Mouse (Mus musculus) frontal cortex, postnatal 36 days (tissue): Measurements from ENCODE around the gene Smpd1.

Experiments used
- DNase-seq, 2 experiments: peaks; one replicate each; pipeline ENCODE4 v3.0.0; 2022; ENCODE audit warnings: low spot score in 2 of 2

Smpd1 gene

DNA sequence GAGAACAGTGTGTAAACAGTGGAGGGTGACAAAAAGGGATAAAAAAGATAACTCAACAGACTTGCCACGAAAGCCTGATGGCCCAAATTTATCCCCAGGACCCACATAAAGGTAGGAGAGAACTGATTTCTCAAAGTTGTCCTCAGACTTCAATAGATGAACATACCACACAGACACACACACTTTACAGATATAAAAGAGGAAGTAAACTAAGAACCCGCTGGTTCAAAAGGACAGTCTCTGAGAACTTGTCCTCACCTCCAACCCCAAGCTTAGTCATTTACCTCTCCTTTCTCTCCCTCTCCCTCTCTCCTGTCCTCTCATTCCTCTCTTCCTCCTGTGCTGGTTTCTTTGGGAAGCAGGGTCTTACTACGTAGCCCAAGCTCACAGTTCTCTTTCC lies 8.2 kb downstream of the Smpd1 start:
- DNase-seq = no peak

DNA sequence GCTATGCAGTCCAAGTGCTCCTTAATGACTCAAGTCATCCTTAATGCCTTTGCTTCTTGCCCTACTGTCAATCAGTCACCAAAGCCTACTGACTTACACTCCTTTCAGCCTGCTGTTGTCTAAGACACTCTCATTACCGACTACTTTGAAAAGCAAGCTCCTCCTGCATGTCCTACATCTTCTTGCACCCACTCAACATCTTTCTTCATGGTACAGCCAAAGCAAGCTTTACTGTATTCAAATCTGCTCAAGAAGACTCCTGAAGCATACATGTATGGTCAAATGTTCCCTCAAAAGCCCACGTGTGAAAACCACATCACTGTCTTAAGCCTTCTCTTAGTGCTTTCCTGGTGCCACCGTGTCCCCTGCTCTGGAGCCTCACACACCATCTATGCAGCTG lies 9.2 kb downstream of the Smpd1 start:
- no peak for DNase-seq

DNA sequence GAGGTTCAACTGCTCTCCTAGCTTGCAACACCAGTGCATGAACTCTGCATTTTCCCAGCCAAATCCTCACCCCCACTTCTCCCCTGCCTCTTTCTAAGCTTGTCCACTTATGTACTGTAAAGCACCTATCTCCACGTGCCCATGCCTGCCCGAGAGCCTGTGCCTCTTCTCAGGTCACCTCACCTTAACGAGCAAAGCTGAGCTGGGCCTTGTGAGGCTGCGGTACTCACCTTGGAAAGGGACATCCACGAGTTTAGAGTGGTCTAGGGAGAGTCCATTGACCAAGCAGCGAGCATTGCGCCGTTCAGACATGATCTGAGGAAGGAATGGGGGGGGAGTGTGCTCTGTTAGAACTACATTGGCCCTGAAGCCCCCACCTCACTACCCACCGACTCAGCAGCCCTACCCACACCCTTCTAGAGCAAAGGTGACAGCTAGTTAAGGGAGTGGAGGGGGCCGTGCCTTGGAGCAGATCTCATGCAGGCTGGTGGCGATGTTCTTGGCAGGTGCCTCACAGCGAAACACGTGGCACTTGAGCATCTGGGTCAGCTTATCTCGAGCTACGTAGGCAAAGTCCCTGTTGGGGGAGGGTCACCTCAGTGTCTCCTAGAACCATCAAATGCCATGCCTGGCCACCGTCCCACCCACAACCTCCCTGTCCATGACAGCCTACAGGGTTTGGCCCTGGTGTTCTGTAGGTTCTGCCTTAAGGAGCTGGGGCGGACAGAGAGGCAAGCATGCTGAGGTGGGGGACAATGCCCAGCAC lies 11.1 kb downstream of the Smpd1 start:
- DNase-seq = peak in 1 of 2 experiments; percentile 37

DNA sequence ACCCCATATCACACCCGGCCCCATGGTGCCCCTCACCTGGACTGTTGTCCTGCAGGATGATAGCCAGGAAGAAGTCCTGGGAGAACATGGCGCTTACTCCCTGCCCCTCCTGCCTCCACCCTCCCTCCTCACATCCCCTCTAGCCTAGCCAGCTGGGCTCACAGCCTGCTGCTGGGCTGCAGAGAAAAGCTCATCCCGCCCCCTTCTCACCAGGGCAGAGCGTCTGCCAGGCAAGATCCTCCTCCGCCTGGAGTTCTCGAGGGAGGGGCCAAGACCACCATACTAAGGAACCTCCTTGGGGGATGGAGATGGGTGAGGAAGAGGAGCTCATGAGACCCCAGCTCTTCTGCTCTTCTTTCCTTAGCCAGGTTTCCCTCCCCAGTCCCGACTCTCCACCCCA lies 14.4 kb downstream of the Smpd1 start:
- peak; percentile 80 to 83 for DNase-seq

DNA sequence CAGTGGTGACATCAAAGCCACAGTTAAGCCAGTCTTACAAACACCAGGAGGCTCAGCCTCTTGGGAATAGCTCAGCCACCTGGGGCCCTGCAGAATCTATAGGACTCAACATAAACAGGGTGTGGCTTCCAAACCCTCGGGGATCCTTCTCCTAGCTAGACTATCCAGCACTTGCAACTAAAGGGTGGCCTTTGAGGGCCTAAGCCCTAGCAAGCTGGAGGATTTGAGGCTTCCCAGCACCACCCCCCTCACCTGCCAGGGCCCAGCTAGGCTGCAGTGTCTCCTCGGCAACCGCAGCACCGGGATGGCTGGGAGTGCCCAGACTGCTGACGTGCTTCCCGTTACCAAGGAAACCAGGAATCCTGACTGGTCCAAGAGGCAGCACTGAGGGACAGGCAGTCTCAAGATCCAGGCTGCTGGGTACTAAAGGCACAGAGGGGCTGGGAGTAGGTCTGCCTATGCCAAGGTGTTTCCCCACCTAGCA lies 14.9 kb downstream of the Smpd1 start:
- peak; percentile 86 to 93 for DNase-seq

DNA sequence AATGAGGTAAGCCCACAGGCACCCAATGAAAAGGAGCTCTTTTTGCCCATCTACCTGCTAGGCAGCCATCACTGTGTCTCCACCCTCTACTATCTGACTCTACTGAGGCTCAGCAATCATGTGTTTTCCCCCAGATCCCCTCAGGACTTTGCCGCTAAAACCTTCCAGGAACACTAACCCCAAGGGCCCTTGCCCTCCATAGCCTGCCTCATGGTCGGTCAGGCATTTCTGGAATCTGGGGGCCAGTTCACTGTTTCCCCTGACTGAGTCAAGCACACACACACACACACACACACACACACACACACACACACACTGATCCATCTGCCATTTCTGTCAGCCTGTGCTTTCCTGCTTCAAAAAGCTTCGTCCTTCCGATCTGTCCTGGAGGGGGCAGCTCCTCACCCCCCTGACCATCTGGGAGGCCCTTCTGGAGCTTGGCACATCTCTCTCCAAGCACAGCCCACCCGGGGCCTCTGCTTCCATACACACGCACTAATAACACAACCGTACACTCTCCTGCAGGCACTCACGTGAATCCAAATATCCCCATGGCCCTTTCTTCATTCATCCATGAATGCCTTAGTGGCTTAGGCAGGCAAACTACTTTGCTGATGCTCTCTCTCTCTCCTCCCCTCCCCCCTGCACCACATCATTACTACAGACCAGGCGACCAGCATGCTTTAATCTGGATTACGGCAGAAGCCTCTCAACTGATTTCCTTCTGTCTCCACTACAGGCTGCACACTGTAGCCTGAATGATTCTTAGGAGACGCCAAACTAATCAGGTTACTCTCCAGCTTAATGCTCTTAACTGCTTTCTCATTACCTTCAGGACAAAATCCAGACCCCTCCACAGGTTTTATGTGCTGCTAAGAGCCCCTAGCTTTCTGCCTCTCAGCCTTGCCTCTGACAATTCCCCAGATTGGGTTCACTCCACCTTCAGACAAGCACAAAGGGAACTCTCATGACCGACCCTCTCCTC lies 15.6 kb downstream of the Smpd1 start:
- DNase-seq = peak in 1 of 2 experiments; percentile 35

DNA sequence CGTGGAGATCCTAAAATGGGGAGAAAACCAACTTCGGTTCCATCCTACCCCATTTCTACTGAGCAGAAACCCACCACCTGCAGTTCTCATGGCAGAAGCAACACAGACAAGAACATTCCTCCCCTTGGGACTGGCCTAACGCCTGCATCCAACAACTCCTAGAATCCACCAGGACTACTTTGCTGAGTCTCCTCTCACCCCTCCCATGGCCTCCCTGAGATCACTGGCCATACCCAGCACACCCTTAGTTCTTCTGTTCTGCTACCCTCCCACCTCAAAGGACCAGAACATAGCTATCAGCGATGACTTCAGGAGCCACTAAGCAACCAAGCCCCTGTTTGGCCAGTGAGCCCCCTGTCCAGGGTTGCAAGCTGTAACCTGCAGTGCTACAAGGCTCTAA lies 16.6 kb downstream of the Smpd1 start:
- no peak for DNase-seq

DNA sequence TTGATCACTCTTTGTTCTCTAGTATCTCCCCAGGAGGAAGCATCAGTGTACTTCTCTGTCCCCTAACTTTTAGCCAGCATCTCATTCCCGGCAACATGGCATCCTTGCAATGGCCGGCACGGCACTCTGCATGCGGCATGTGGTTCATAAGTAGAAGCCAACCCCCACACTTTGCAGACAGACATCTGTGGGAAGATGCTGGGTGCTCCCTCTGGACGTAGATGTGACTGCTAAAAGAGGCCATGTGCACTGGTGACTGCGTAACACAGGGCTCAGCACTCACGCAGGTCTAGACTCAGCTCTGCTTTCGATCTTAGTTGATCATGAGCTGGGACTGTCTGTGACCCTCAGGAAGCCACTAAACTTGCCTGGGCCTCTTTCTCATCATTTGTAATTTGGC lies 18.8 kb downstream of the Smpd1 start:
- peak in 1 of 2 experiments; percentile 24 for DNase-seq

DNA sequence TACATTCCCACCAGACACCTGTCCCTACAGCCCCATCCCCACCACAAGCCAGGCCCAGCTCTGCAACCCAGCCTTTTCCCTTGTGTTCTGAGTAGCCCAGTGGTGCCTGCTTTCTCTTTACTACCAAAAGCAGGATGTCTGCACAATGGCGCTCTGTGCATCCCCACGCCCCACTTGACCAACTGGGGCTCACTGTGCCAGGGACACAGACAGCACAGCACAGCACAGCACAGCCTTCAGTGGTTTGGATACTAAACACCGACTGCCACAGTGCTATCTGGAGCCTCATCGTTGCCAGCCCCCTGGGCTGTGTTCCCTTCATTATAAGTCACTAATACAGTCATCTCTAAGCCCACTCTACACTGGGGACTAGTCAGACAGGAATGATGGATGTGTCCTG lies 20.4 kb downstream of the Smpd1 start:
- DNase-seq = no peak

DNA sequence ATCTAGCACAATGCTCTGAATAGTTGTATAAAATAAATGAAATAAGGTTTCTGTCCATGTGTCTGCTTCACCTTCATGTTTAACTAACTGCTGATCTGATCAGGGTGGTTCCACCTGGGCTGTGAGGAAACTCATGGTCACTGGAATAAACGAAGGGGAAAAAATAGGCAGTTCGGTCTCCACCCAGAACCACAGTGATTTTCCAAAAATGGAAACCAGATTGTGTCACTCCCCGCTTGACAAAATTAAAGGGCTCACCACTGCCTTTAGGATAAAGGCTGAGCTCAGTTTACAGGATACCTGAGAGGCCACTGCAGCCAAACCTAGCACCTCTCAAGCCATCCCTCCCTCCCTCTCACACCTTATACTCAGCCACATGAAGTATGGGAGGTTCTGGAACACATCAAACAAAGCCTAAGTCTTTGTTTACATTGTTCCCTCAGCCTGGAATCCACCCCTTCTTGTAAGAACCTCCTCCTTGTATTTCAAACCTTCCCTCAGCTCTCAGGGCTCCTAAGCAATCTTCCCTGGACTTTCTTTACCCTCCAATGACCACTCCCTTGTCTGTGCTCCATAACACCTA lies 22.1 kb downstream of the Smpd1 start:
- DNase-seq = no peak

DNA sequence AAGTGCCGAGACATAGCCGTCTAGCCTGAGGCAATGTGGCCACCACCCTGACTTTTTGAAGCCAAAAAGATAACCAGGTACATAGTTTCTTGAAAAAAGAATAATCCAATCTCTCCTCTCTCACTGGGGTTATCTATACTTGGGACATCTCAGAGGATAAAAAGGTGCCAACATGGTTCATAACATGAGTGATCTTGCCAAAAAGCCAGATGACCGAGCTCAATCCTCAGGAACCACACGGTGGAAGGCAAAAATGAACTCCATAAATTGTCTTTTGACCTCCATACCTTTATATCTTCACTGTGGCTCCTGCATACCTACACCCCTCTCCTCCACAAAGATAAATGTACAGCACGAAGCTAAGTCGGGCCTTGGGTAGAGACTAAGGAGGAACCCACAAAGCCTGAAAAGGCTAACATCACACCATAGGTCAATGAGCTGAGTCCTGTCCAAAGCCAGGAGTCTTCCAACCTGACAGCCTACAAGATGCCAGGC lies 23.3 kb downstream of the Smpd1 start:
- DNase-seq = no peak

DNA sequence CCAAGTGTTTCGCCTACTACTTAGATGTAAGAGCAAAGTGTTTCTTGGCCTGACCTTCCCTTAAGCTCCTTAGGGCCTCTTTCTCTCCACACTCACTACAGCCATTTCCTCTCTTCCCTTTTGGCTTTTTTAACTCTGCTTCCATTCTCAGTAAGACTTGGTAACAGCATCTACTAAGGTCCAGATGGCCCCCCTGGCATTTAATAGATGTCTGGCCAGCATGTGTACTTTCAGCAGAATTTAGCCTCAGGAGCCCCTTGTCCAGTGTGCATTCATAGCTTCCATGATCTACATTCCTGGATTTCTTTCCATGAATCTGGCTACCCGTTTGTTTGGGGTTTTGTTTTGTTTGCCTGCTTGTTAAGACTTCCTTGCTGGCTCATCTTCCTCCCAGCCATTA lies 24.3 kb downstream of the Smpd1 start:
- no peak for DNase-seq

DNA sequence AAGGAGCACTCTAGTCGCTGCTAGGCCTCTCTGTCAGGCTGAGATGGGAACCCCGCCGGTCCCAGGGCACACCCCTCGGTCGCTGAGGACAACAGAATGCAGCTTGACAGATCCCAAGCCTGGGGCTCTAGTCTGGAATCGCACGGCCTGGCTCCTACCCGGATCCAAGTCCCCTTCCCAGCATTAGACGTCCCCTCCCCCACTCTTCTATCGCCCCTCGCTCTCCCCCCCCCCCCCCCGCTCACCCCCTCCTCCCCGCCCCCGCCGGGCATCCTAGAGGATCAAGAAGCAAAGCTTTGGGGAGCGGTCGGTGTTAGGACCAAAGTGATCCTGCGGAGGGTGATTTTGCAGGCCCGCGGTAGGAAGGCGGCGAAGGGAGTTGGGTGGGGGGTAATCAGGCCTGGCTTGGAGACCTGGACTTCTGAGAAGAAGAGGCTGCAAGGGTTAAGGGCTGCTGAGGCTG lies 26.5 kb downstream of the Smpd1 start:
- DNase-seq = peak in 1 of 2 experiments; percentile 22

DNA sequence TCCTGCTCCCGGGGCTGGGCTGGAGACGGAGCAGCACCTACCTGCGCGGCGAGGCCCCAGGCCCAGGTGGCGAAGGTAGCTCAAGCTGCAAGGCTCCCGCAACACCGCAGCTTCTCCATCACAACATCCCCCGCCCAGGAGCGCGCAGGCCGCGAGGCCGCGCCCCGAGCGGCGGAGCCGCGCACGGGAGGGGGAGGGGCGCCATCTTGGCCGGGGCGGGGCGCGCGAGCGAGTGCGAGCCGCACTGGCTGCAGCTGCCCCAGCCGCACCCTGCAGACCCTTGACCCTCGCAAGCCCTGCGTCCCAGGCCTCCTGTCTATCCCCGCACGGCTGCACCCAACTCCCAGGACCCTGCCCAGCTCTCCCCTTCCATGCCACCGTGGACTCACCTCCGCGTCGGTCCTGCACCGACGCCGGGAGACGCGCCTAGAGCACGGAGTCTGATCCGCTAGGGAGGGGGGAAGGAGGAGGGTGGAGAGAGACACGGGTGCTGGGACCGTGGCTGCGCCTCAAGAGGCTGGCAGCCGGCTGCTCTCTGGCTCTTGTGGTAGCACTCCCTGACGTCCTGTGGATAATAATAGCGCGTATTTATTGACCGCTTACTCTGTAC lies 27.0 kb downstream of the Smpd1 start, which contains the start of gene Apbb1:
TSS of gene Apbb1 (minus strand) at position 560 of the 610 bp plus-strand sequence.
- peak; percentile 81 to 85 for DNase-seq

DNA sequence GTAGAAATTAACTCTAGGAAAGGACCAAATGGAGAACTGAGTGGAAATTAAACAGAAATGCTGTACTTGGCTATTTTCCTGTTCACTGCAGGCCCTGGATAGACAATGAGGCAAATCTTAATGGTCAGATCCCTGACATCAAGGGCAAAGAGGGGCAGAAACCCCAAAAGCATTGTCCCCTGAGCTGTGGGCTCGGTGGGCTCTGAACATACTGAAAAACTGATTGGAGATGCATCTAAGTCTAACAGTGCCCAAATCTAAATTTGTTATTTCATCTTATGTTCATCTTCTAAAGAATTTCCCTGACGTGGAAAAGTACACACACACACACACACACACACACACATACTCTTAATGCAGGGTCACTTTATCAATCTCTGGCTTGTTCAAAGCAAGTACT lies 27.8 kb downstream of the Smpd1 start:
- DNase-seq = no peak

DNA sequence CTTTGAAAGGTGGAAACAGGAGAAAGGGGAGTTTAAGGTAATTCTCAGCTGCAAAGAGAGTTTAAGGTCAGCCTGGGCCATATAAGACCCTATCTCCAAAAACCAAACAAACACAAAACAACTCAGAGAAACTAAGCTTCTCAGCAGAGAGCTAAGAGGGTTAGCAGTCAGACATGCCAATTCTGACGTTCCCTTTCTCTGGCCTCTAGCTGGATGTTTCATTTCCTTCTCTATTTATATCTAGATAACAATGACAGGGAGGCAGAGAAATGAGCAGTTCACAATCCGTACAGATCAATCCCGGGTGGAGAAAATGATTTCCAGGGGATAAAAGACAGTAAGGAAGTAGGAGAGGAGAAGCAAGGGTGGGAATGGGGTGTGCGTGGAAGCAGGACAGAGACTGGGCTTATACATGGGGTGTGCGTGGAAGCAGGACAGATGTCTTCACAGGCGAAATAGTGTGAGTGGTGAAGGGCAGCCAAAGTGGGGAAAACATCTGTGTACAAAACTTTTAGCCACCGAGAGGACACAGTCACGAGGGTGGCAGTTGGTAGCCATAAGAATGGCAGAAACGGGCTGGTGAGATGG lies 34.3 kb downstream of the Smpd1 start:
- DNase-seq = no peak

DNA sequence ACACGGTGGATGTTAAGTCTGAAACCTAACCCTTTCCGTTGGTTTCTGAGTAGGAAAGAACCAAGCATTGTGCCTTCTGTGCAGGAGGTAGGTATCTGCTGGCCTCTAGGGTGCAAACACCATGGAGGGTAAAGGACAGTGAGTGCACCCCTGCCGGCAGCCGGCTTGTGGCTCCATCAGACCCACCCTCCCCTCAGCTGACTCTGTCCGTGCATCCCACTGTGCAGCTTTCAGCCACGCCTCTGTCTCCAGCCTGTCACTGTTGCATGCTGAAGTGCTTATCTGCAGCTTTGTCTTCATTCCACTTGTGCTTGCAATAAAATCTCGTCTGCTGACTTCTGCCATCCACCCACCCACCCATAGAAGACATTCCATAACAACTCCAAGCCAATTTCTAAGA lies 35.9 kb downstream of the Smpd1 start:
- DNase-seq = no peak

DNA sequence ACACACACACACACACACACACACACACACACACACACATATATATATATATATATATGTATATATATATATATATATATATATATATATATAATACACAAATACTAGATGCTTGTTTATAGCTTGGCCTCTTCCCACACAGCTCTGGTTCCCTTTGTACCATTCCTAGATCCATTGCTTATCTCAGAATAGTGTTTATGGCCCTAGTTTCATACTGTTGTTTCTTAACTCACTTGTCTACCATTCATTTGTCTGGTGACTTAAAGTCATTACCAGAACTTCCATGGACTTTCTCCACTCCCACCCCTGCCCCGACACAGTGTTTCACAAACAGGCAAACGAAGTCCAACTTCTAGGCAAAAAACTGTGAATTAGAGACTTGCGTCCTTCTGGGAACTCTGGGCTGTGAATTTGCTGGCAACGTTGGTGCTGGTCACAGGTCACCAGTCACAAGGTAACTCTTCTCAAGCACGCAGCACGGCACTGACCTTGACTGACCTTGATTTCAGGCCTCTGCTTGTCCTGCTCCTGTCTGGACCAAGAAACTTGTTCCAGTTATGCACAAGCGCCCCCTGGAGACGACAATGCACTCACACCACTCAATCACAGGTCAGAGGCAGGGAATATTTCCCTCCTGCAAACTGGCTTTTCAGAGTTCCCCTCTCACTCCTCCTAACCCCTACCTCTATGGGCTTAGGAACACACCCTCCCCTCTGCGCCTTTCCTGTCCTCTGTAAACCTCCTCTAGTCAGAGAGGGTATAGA lies 48.9 kb downstream of the Smpd1 start:
- peak; percentile 50 to 66 for DNase-seq
